Mouse (Mus musculus): ENCODE results near the gene Mrpl23. TPM values are rescaled to one million over a fixed set of nuclear protein-coding genes. Genes with fewer than 3 reads are reported as not detected.
A peak's percentile ranks its signal among the peaks of the same experiment; 100 is the strongest.

The Mrpl23 gene
- total and polyA plus RNA-seq, 3 experiments, result 11.4 to 48.2 TPM; not detected in 1

DNA sequence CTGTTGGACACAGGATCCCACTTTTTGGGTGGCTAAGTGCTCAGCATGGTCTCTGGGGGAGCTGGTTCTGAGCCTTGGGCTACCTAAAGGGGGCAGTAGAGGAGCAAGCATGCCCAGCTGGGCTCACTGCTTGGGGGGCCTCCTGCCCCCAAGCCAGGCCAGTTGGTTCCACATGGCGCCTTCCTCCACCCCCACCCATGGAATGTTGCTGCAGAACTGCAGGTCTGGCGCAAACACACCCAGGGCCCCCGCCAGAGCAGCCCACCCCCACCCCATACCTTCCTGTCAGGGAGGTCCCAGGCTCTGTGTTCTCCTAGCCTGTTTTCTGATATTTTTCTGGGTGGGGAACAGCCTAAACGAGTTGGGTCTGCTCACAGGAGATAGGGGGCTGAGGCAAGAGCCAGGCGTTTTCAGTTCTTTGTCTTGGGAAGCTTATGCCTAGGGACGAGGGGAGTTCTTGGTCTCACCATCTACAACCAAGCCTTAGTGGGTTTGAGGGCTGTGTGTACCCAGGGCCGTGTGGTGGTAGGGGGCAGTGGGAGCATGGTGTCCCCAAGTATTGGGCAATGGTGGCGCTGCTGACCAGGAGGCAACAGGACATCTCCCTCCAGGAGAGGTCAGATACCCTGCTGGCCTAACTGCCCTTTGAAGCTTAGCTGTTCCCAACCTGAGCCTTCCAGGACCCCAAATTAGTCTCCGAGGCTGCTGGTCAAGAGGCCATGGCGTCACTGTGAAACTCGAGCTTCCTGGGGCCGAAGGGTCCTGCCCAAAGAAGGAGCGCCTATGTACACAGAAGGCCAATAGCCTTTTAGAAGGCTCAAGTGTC is 20.3 kb downstream of the Mrpl23 start:
- no peaks in the 10 kb centered on the region for H3K4me1 ChIP-seq (ENCODE audit: control insufficient read depth in 1 of 2, insufficient read depth in 2 of 2, low read length in 2 of 2)
- H3K36me3 ChIP-seq (ENCODE audit: control insufficient read depth in 1 of 2, insufficient read depth in 2 of 2, low read length in 2 of 2), result no peaks in the 10 kb centered on the region
- H3K79me2 ChIP-seq (ENCODE audit: control insufficient read depth, insufficient read depth, low read length, poor library complexity), result no peaks in the 10 kb centered on the region
- H3K27ac ChIP-seq (ENCODE audit: control insufficient read depth, low read depth, low read length), result no peak overlapping the region
- no peaks in the 10 kb centered on the region for H3K9me3 ChIP-seq (replicated peaks; ENCODE audit: insufficient read depth, low read length)
- TF ChIP-seq CHD1 (IDR thresholded peaks at IDR 0.05; ENCODE audit: low read depth, low read length) (no peak), POLR2AphosphoS5 (IDR thresholded peaks at IDR 0.05; ENCODE audit: borderline replicate concordance, low read depth, low read length) (no peak), ELF1 (IDR thresholded peaks at IDR 0.05; ENCODE audit: low read depth, low read length) (no peak), MYC (IDR thresholded peaks at IDR 0.05; ENCODE audit: low read depth, low read length) (no peak), ZMIZ1 (IDR thresholded peaks at IDR 0.05; ENCODE audit: low read depth, low read length) (no peak), CTCF (IDR thresholded peaks at IDR 0.05 in 2 of 3, conservative IDR thresholded peaks at IDR 0.05 in 1 of 3; ENCODE audit: control insufficient read depth in 1 of 3, insufficient read depth in 1 of 3, low read depth in 2 of 3, low read length in 3 of 3, poor library complexity in 1 of 3, severe bottlenecking in 1 of 3) (peak in 1 of 3 experiments; percentile 37; a peak in 1 of 6 replicates), NELFE (IDR thresholded peaks at IDR 0.05; ENCODE audit: low read depth, low read length) (no peak)
- DNase-seq (ENCODE audit: low read depth, low spot score), result no peak
- H3K27me3 ChIP-seq (ENCODE audit: control insufficient read depth in 1 of 2, insufficient read depth in 2 of 2, low read length in 2 of 2), result no peaks in the 10 kb centered on the region
- H3K4me3 ChIP-seq (ENCODE audit: control insufficient read depth in 1 of 2, insufficient read depth in 1 of 2, low read depth in 2 of 2, low read length in 2 of 2), result no peak overlapping the region
- no peak overlapping the region for H3K9ac ChIP-seq (ENCODE audit: control insufficient read depth, low read depth, low read length, poor library complexity, severe bottlenecking)

GRCm38 (mm10) chr7:142553417-142554335 is 21.2 kb downstream of the Mrpl23 start:
- H3K9ac ChIP-seq (ENCODE audit: control insufficient read depth, low read depth, low read length, poor library complexity, severe bottlenecking), result no peak overlapping the region
- no peak for DNase-seq (ENCODE audit: low read depth, low spot score)
- no peaks in the 10 kb centered on the region for H3K4me1 ChIP-seq (ENCODE audit: control insufficient read depth in 1 of 2, insufficient read depth in 2 of 2, low read length in 2 of 2)
- no peaks in the 10 kb centered on the region for H3K27me3 ChIP-seq (ENCODE audit: control insufficient read depth in 1 of 2, insufficient read depth in 2 of 2, low read length in 2 of 2)
- no peaks in the 10 kb centered on the region for H3K79me2 ChIP-seq (ENCODE audit: control insufficient read depth, insufficient read depth, low read length, poor library complexity)
- H3K4me3 ChIP-seq (ENCODE audit: control insufficient read depth in 1 of 2, insufficient read depth in 1 of 2, low read depth in 2 of 2, low read length in 2 of 2), result no peak overlapping the region
- no peak overlapping the region for H3K27ac ChIP-seq (ENCODE audit: control insufficient read depth, low read depth, low read length)
- TF ChIP-seq MAZ (IDR thresholded peaks at IDR 0.05; ENCODE audit: low read depth, low read length) (no peak), MYB (IDR thresholded peaks at IDR 0.05; ENCODE audit: low read depth, low read length) (no peak), POLR2AphosphoS5 (IDR thresholded peaks at IDR 0.05; ENCODE audit: borderline replicate concordance, low read depth, low read length) (no peak), BHLHE40 (IDR thresholded peaks at IDR 0.05; ENCODE audit: borderline replicate concordance, low read depth, low read length) (no peak), ZNF384 (IDR thresholded peaks at IDR 0.05; ENCODE audit: low read depth, low read length) (no peak), ZKSCAN1 (IDR thresholded peaks at IDR 0.05; ENCODE audit: low read depth, low read length) (no peak), SMC3 (IDR thresholded peaks at IDR 0.05; ENCODE audit: low read depth, low read length) (no peak), RAD21 (IDR thresholded peaks at IDR 0.05; ENCODE audit: low read depth, low read length) (no peak), NRF1 (IDR thresholded peaks at IDR 0.05; ENCODE audit: insufficient read depth, low read depth, low read length, poor library complexity, severe bottlenecking) (no peak), CTCF (IDR thresholded peaks at IDR 0.05 in 2 of 3, conservative IDR thresholded peaks at IDR 0.05 in 1 of 3; ENCODE audit: control insufficient read depth in 1 of 3, insufficient read depth in 1 of 3, low read depth in 2 of 3, low read length in 3 of 3, poor library complexity in 1 of 3, severe bottlenecking in 1 of 3) (no peak), KAT2A (conservative IDR thresholded peaks at IDR 0.05; ENCODE audit: low read depth, low read length) (no peak), MXI1 (IDR thresholded peaks at IDR 0.05; ENCODE audit: low read depth, low read length) (no peak), MEF2A (IDR thresholded peaks at IDR 0.05; ENCODE audit: extremely low read depth, insufficient replicate concordance, low read depth, low read length, poor library complexity, severe bottlenecking) (no peak), CHD2 (IDR thresholded peaks at IDR 0.05; ENCODE audit: low read length) (no peak), POLR2AphosphoS2 (IDR thresholded peaks at IDR 0.05; ENCODE audit: low read length) (no peak)
- H3K9me3 ChIP-seq (replicated peaks; ENCODE audit: insufficient read depth, low read length), result no peaks in the 10 kb centered on the region
- no peaks in the 10 kb centered on the region for H3K36me3 ChIP-seq (ENCODE audit: control insufficient read depth in 1 of 2, insufficient read depth in 2 of 2, low read length in 2 of 2)
